Mouse (Mus musculus): ENCODE results near the gene Eno3. TPM values are rescaled to one million over a fixed set of nuclear protein-coding genes. Genes with fewer than 3 reads are reported as not detected.
A peak's percentile ranks its signal among the peaks of the same experiment; 100 is the strongest.

Eno3 gene
- total RNA-seq, 2 experiments from 2014 or later: 9.8 to 10.6 TPM

DNA sequence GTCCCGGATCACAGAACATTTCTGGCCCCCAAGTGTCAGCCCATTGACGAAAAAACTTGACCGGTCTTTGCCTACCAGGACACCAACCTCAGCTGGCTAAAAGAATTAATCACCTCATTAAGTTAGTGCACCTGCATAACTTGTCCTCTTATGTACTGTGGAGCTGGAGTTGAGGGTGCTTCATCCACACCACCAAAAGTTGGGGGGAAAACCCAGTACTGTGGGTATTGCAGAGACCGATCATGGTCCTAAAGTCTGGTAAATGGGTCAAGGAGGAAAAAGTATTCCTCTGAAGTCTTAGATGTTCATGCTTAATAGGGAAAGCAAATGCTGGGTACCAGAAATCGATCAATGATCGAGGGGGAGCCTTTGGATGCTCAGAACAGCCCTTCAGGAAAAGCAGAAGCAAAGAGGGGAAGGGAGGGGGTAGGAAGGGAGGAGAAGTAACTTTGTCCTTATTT, 4.1 kb upstream of the Eno3 start:
- H3K27ac ChIP-seq: no peak overlapping the region
- no peak for TF ChIP-seq CTCF (IDR thresholded peaks at IDR 0.05)
- intact Hi-C loops (cut with DNase I): loop anchor here (1.0 to 10.0 kb wide), 2 partner anchors 16 to 418 kb away; partner anchors contain the start of genes 0610010K14Rik, Gm21988, Rnasek and Spag7
- no peak for DNase-seq (ENCODE audit: extremely low spot score in 1 of 2, low spot score in 2 of 2)
- H3K4me3 ChIP-seq: peak overlapping the region; percentile 100

DNA sequence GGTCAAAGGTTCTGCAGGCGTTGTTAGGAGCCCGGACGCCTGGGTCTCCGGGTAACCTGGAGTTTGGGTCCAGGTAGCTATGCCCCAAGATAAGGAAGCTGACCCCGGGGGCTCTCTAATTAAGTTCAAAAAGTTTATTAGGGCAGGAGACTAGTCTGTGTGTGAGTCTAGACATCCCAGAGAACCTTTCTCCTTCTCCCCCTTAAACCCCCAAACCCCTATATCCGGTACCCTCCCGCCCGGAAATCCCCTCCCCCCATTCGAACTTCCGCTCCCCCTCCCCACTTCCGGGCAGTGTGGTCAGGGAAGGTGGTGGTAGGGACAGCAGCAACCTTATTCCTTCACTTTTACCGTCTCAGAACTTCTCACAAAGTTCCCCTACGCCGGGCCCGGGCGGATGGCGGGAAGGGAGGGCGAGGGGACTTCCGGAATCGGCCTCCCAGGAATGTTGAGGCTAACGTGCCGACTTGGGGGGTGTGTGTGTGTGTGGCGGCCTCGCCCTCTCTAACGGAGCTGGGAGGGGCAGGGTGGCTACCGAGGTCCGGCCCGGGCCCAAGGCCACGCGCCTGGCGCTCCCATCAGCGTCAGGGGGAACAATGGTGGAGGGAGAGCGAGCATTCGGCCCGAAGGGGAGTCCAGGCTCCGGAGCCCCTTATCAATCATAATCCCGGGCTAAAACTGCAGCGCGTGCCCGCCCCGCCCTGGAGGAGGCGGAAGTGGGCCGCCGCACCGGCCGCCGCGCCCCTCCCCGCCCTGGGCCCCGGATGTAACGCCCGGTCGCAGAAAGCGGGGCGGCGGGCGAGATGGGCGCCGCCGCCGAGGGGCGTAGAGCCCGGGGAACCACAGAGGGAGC, 3.4 kb upstream of the Eno3 start:
- intact Hi-C loops (cut with DNase I): loop anchor here (1.0 to 10.0 kb wide), 2 partner anchors 16 to 419 kb away; partner anchors contain the start of genes 0610010K14Rik, Gm21988, Rnasek and Spag7
- peak overlapping the region; percentile 100 for H3K4me3 ChIP-seq
- DNase-seq (ENCODE audit: extremely low spot score in 1 of 2, low spot score in 2 of 2): peak; percentile 56 to 63
- TF ChIP-seq CTCF (IDR thresholded peaks at IDR 0.05): no peak
- peak overlapping the region; percentile 99 for H3K27ac ChIP-seq

DNA sequence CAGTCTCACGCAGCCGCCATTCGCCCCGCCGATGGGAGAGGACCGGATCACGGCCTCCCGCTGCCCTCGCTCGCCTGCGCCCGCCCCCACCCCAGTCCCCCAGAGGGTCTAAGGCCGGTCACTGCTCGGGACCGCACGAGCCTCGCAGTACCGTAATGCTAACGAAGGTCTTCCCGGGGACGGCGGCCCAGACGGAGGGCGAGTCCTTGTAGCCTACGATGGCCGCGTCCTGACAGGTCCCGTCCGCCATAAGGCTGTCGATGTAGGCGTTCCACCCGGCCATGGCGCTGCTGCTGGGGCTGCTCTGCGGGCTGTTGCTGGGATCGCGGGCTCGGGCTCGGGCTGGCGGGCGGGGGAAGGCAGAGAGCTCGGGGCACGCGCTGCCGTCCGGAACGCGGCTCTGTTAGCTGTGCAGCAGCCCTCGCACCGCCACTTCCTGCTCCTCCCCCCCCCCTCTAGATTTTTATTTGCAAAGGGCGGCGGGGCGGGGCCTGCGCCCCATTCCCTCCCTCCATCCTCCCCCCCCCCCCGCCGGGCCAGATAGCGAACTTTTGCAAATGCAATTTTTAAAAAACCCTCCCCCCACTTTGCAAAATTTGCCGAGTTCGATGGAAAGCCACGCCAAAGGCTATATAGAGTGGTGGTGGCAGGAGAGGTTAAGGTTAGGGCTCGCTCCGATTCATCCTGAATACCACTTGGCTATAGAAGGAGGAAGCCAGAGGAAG, 2.6 kb upstream of the Eno3 start, which contains the start of gene Pfn1:
Gene Pfn1, minus strand, starts transcription at position 447 of the 725 bp plus-strand sequence.
- TF ChIP-seq CTCF (IDR thresholded peaks at IDR 0.05): no peak
- peak within 1 kb of the TSS; percentile 99 for H3K27ac ChIP-seq
- peak; percentile 68 to 75 for DNase-seq (ENCODE audit: extremely low spot score in 1 of 2, low spot score in 2 of 2)
- peak within 1 kb of the TSS; percentile 100 for H3K4me3 ChIP-seq
- intact Hi-C loops (cut with DNase I): loop anchor here (10.0 kb wide), 1 partner anchor 420 kb away; the partner anchor contains the start of genes 0610010K14Rik, Gm21988 and Rnasek

DNA sequence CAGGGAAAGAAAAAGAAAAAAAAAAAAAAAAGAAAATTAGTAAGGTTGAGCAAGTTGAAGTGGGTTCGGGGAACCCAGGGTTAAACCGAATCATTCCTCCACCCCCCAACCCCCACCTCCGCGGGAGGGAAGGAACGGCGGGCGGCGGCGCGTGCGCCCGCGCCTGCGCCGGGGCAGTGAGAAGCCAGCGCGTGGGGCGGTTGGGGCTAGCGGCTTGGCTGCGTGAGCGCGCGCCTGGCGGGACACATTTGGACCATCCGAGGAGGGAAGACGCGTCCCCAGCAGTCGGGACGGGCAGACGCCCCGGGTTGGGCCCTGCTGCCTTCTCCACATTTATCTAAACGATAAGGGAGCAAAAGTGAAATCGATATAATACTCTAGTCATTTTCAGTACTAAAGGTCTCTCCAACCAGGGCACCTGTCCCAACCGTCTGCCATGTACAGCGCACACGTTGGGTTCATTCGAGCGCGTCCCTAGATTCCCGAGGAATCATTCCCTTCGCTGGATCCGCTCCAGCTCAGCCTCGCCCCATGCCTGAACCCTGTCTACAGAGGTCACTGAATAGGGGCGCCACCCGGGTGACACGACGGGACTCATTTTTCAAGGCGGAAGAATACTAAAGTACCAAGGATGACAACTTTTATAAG, 2.0 kb upstream of the Eno3 start:
- peak overlapping the region; percentile 99 for H3K27ac ChIP-seq
- intact Hi-C loops (cut with DNase I): loop anchor here (10.0 kb wide), 1 partner anchor 420 kb away; the partner anchor contains the start of genes 0610010K14Rik, Gm21988 and Rnasek
- H3K4me3 ChIP-seq: peak overlapping the region; percentile 100
- DNase-seq (ENCODE audit: extremely low spot score in 1 of 2, low spot score in 2 of 2): peak; percentile 73 to 74
- no peak for TF ChIP-seq CTCF (IDR thresholded peaks at IDR 0.05)

DNA sequence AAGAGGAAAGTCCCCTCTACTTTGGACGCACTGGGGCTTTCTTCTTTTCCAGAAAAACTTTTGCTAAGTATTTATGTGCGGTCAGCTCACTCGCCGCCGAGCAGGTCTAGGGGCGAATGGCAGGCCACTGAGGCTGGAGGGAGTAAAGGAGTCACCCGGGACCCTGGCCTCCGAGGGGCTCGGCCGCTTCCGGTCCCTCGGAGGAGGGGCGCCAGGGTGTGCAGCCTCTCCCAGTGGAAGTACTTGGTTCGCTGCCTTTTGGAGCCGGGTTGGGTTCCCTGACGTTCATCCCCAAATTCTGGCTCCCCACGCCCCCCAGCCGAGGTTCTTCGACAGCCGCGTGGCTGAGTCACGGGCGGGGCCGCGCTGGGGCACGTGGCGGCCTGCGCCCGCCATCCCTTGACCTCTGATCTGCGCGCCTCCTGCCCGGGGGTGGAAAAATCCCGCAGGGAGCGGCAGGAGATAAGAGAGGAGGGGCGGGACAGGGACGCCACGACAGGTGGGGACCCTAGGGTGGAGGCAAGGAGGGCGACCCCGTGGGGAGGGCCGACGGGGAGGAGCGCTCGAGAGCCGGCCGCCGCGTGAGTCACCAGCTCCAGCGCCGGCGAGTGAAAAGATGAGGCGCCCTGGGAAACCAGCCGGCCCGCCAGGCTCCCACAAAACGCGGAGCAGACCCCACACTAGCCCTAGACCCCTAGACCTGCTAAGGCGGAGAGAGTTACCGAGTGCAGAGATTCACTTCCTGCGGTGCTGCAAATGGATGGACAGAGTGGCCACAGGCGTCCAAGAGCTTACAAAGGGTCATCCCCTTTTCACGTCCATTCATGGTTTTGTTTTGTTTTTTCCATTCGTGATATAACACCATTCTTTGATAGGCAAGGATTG, 1.2 kb upstream of the Eno3 start:
- Histone ChIP-seq H3K27ac (peak overlapping the region; percentile 64), H3K4me3 (peak overlapping the region; percentile 100)
- intact Hi-C loops (cut with DNase I): loop anchor here (10.0 kb wide), 1 partner anchor 421 kb away; the partner anchor contains the start of genes 0610010K14Rik, Gm21988 and Rnasek
- no peak for DNase-seq (ENCODE audit: extremely low spot score in 1 of 2, low spot score in 2 of 2)
- no peak for TF ChIP-seq CTCF (IDR thresholded peaks at IDR 0.05)

DNA sequence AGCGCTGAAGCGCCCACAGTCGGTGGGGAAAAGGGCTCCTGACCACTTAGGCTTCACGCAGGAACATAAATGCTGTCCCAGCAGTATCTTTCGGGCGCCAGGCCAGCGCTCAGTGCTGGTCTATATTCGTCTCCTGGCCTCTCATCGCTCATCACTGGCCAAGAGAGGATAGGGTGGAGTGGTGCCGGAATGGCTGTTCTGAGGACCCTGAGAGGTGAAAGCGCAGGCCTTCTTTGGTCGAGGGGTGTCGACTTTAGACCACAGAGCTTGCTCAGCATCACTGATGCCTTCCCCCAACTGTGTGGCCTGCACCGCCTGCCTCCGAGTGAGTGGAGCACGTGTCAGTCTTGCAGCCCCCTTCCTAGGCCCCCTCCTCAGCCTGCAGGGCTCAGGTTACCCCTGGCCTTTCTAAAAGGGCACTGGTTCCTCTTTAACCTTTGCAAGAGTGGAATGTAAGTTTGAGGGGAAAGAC, 510 bp upstream of the Eno3 start:
- intact Hi-C loops (cut with DNase I): loop anchor here (10.0 kb wide), 1 partner anchor 422 kb away; the partner anchor contains the start of genes 0610010K14Rik, Gm21988 and Rnasek
- no peak for DNase-seq (ENCODE audit: extremely low spot score in 1 of 2, low spot score in 2 of 2)
- Histone ChIP-seq H3K4me3 (peak overlapping the region; percentile 100; the same call in 1 of the 2 replicates), H3K27ac (peak overlapping the region; percentile 64; the same call in 1 of the 2 replicates)
- TF ChIP-seq CTCF (IDR thresholded peaks at IDR 0.05): no peak

DNA sequence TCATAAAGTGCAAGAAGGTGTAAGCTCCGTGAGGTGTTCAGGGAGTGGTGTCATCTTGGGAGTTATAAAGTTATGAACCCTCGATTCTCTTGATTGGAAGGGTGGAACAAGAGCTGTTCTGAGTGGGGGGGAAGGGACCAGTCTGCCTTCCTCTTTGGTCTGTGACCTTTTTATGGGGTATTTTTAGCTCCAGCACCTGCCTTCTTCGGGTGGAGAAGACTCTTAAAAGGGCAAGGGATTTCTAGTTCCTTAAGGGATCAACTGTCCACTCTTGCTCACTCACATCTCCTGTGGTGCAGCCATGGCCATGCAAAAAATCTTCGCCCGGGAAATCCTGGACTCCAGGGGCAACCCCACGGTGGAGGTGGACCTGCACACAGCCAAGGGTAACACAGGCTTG, 571 bp downstream of the Eno3 start:
- intact Hi-C loops (cut with DNase I): loop anchor here (10.0 kb wide), 1 partner anchor 423 kb away; the partner anchor contains the start of genes 0610010K14Rik, Gm21988 and Rnasek
- Histone ChIP-seq H3K27ac (no peak overlapping the region), H3K4me3 (no peak overlapping the region)
- DNase-seq (ENCODE audit: extremely low spot score in 1 of 2, low spot score in 2 of 2): no peak
- no peak for TF ChIP-seq CTCF (IDR thresholded peaks at IDR 0.05)

DNA sequence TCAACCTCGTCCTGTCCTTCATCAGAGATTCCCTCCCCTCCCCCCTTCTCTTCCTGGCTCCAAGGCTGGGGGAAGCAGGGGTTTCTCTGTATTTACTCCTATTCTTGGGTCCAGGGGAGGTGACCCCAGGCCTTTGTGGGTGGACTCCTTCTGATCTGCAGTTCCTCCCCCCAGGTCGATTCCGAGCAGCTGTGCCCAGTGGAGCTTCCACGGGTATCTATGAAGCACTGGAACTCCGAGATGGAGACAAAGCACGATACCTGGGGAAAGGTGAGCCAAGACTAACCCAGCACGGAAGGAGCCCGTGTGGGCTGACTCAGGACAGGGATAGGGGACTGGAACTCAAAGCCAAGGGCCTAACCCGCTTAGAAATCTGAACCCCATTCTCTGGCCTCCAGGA, 989 bp downstream of the Eno3 start:
- no peak for TF ChIP-seq CTCF (IDR thresholded peaks at IDR 0.05)
- Histone ChIP-seq H3K27ac (no peak overlapping the region), H3K4me3 (no peak overlapping the region)
- DNase-seq (ENCODE audit: extremely low spot score in 1 of 2, low spot score in 2 of 2): no peak
- intact Hi-C loops (cut with DNase I): loop anchor here (10.0 kb wide), 1 partner anchor 423 kb away; the partner anchor contains the start of genes 0610010K14Rik, Gm21988 and Rnasek

DNA sequence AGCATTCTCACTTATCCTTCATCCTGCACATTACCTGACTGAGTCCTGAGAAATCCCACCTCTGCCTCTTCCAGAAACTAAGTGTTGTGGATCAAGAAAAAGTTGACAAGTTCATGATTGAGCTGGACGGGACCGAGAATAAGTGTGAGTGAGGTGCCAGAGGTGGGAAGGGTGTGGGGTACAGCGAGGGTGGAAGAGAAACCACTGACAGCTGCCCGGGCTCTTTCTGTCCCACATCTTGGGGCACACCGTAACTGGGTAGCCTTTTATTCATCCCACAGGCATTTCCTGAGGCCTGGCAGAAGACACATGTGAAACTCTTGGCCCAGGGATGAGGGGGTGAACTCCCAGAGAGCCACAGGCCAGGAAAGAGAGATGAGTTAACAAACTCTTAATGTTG, 1.5 kb downstream of the Eno3 start:
- no peak for DNase-seq (ENCODE audit: extremely low spot score in 1 of 2, low spot score in 2 of 2)
- no peak for TF ChIP-seq CTCF (IDR thresholded peaks at IDR 0.05)
- Histone ChIP-seq H3K4me3 (no peak overlapping the region), H3K27ac (no peak overlapping the region)
- intact Hi-C loops (cut with DNase I): loop anchor here (10.0 kb wide), 1 partner anchor 424 kb away; the partner anchor contains the start of genes 0610010K14Rik, Gm21988 and Rnasek

DNA sequence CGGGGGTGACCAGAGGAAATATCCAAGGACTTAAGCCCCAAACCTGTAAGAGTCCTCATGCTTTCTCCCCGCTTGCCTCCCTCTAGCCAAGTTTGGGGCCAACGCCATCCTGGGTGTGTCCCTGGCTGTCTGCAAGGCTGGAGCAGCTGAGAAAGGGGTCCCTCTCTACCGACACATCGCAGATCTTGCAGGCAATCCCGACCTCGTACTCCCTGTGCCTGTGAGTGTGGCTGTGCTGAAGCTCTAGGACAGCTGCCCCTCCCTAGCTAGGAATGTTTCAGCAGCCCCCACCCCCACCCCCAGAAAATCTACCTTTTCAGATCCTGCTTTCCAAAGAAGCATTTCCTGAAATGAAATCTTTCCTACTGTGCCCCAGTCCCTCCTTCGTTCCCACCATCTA, 1.9 kb downstream of the Eno3 start:
- Histone ChIP-seq H3K27ac (no peak overlapping the region), H3K4me3 (no peak overlapping the region)
- no peak for TF ChIP-seq CTCF (IDR thresholded peaks at IDR 0.05)
- intact Hi-C loops (cut with DNase I): loop anchor here (10.0 kb wide), 1 partner anchor 424 kb away; the partner anchor contains the start of genes 0610010K14Rik, Gm21988 and Rnasek
- DNase-seq (ENCODE audit: extremely low spot score in 1 of 2, low spot score in 2 of 2): no peak
